Mouse (Mus musculus): ENCODE measurements around the gene AC129217.1. TPM values are rescaled to one million over a fixed set of nuclear protein-coding genes. Genes with fewer than 3 reads are reported as not detected.
A peak's percentile ranks its signal among the peaks of the same experiment; 100 is the strongest.

AC129217.1 gene
- polyA plus RNA-seq, 1 experiment from 2014 or later = not detected

GRCm38 (mm10) chr19:8842961-8843360 is 13.4 kb downstream of the AC129217.1 start:
- no peaks in the 10 kb centered on the region for H3K36me3 ChIP-seq (replicated peaks; ENCODE audit: control insufficient read depth, insufficient read depth, low read depth, low read length)
- H3K9ac ChIP-seq (replicated peaks; ENCODE audit: low read length) = no peak overlapping the region
- no peak overlapping the region for H3K4me3 ChIP-seq (ENCODE audit: low read depth, low read length)
- H3K9me3 ChIP-seq (replicated peaks; ENCODE audit: control insufficient read depth, low read length) = no peaks in the 10 kb centered on the region
- DNase-seq (ENCODE audit: low spot score) = no peak
- ATAC-seq (replicated peaks; ENCODE audit: insufficient number of reproducible peaks, low FRiP score, low TSS enrichment, low read depth) = no peak
- no peak overlapping the region for H3K4me2 ChIP-seq (ENCODE audit: low read depth, low read length)
- no peaks in the 10 kb centered on the region for H3K27me3 ChIP-seq (ENCODE audit: control insufficient read depth, insufficient read depth, low read length)
- peaks cover 2% of the 10 kb centered on the region; the same call in 1 of the 2 replicates for H3K4me1 ChIP-seq (ENCODE audit: control insufficient read depth, insufficient read depth, low read length)
- H3K27ac ChIP-seq (replicated peaks; ENCODE audit: low read depth, low read length) = no peak overlapping the region
- 87% methylated on average over 6 of the region's 6 CpGs for WGBS

- ATAC-seq (replicated peaks; ENCODE audit: insufficient number of reproducible peaks, low FRiP score, low TSS enrichment, low read depth) (no peak), DNase-seq (ENCODE audit: low spot score) (peak; percentile 89)
- Histone ChIP-seq H3K4me3 (ENCODE audit: low read depth, low read length) (no peak overlapping the region), H3K9ac (replicated peaks; ENCODE audit: low read length) (no peak overlapping the region), H3K27me3 (ENCODE audit: control insufficient read depth, insufficient read depth, low read length) (no peaks in the 10 kb centered on the region), H3K4me1 (ENCODE audit: control insufficient read depth, insufficient read depth, low read length) (0 out of 2 replicates have a peak, but pooled peaks cover 2% of the 10 kb centered on the region), H3K4me2 (ENCODE audit: low read depth, low read length) (no peak overlapping the region), H3K27ac (replicated peaks; ENCODE audit: low read depth, low read length) (no peak overlapping the region), H3K36me3 (replicated peaks; ENCODE audit: control insufficient read depth, insufficient read depth, low read depth, low read length) (no peaks in the 10 kb centered on the region), H3K9me3 (replicated peaks; ENCODE audit: control insufficient read depth, low read length) (no peaks in the 10 kb centered on the region)
- 67% methylated on average over 5 of the region's 5 CpGs for WGBS
Observed at GRCm38 (mm10) chr19:8844371-8845129, 15.0 kb downstream of the AC129217.1 start.

- Histone ChIP-seq H3K36me3 (replicated peaks; ENCODE audit: control insufficient read depth, insufficient read depth, low read depth, low read length) (no peaks in the 10 kb centered on the region), H3K4me2 (ENCODE audit: low read depth, low read length) (no peak overlapping the region), H3K27me3 (ENCODE audit: control insufficient read depth, insufficient read depth, low read length) (no peaks in the 10 kb centered on the region), H3K9me3 (replicated peaks; ENCODE audit: control insufficient read depth, low read length) (no peaks in the 10 kb centered on the region), H3K9ac (replicated peaks; ENCODE audit: low read length) (no peak overlapping the region), H3K4me1 (ENCODE audit: control insufficient read depth, insufficient read depth, low read length) (peaks cover 4% of the 10 kb centered on the region), H3K4me3 (ENCODE audit: low read depth, low read length) (no peak overlapping the region), H3K27ac (replicated peaks; ENCODE audit: low read depth, low read length) (no peak overlapping the region)
- WGBS = 72% methylated on average over 5 of the region's 5 CpGs
- ATAC-seq (replicated peaks; ENCODE audit: insufficient number of reproducible peaks, low FRiP score, low TSS enrichment, low read depth) = no peak
- no peak for DNase-seq (ENCODE audit: low spot score)
Observed at GRCm38 (mm10) chr19:8848356-8848755, 18.8 kb downstream of the AC129217.1 start.

- Histone ChIP-seq H3K9me3 (replicated peaks; ENCODE audit: control insufficient read depth, low read length) (no peaks in the 10 kb centered on the region), H3K4me2 (ENCODE audit: low read depth, low read length) (no peak within 1 kb of the TSS), H3K4me3 (ENCODE audit: low read depth, low read length) (no peak within 1 kb of the TSS), H3K27ac (replicated peaks; ENCODE audit: low read depth, low read length) (0 out of 2 replicates have a peak within 1 kb of the TSS, but pooled peaks have one; percentile 8), H3K36me3 (replicated peaks; ENCODE audit: control insufficient read depth, insufficient read depth, low read depth, low read length) (no peaks in the 10 kb centered on the region), H3K9ac (replicated peaks; ENCODE audit: low read length) (peak within 1 kb of the TSS; percentile 22; the same call in 1 of the 2 replicates), H3K27me3 (ENCODE audit: control insufficient read depth, insufficient read depth, low read length) (no peaks in the 10 kb centered on the region), H3K4me1 (ENCODE audit: control insufficient read depth, insufficient read depth, low read length) (peaks cover 4% of the 10 kb centered on the region)
- WGBS = 16% methylated on average over 7 of the region's 7 CpGs
- no peak for ATAC-seq (replicated peaks; ENCODE audit: insufficient number of reproducible peaks, low FRiP score, low TSS enrichment, low read depth)
- DNase-seq (ENCODE audit: low spot score) = peak; percentile 55
Observed at GRCm38 (mm10) chr19:8850402-8850901, 20.9 kb downstream of the AC129217.1 start, which contains the start of gene Lrrn4cl. Lrrn4cl (plus strand) TSS chr19:8850768.

GRCm38 (mm10) chr19:8851639-8852038 is 22.1 kb downstream of the AC129217.1 start:
- Histone ChIP-seq H3K9ac (replicated peaks; ENCODE audit: low read length) (no peak overlapping the region; the same call in 1 of the 2 replicates), H3K27ac (replicated peaks; ENCODE audit: low read depth, low read length) (no peak overlapping the region), H3K9me3 (replicated peaks; ENCODE audit: control insufficient read depth, low read length) (no peaks in the 10 kb centered on the region), H3K4me1 (ENCODE audit: control insufficient read depth, insufficient read depth, low read length) (peaks cover 4% of the 10 kb centered on the region), H3K4me2 (ENCODE audit: low read depth, low read length) (no peak overlapping the region), H3K4me3 (ENCODE audit: low read depth, low read length) (no peak overlapping the region), H3K36me3 (replicated peaks; ENCODE audit: control insufficient read depth, insufficient read depth, low read depth, low read length) (no peaks in the 10 kb centered on the region), H3K27me3 (ENCODE audit: control insufficient read depth, insufficient read depth, low read length) (no peaks in the 10 kb centered on the region)
- 55% methylated on average over 7 of the region's 7 CpGs for WGBS
- ATAC-seq (replicated peaks; ENCODE audit: insufficient number of reproducible peaks, low FRiP score, low TSS enrichment, low read depth) = no peak
- no peak for DNase-seq (ENCODE audit: low spot score)

- no peak overlapping the region for H3K4me2 ChIP-seq (ENCODE audit: low read depth, low read length)
- ATAC-seq (replicated peaks; ENCODE audit: insufficient number of reproducible peaks, low FRiP score, low TSS enrichment, low read depth) (no peak), DNase-seq (ENCODE audit: low spot score) (no peak)
- H3K9ac ChIP-seq (replicated peaks; ENCODE audit: low read length) = peak overlapping the region; percentile 9; the same call in 1 of the 2 replicates
- no peaks in the 10 kb centered on the region for H3K9me3 ChIP-seq (replicated peaks; ENCODE audit: control insufficient read depth, low read length)
- no peak overlapping the region for H3K4me3 ChIP-seq (ENCODE audit: low read depth, low read length)
- H3K36me3 ChIP-seq (replicated peaks; ENCODE audit: control insufficient read depth, insufficient read depth, low read depth, low read length) = no peaks in the 10 kb centered on the region
- H3K27ac ChIP-seq (replicated peaks; ENCODE audit: low read depth, low read length) = no peak overlapping the region
- WGBS = 60% methylated on average over 10 of the region's 10 CpGs
- peaks cover 4% of the 10 kb centered on the region for H3K4me1 ChIP-seq (ENCODE audit: control insufficient read depth, insufficient read depth, low read length)
- H3K27me3 ChIP-seq (ENCODE audit: control insufficient read depth, insufficient read depth, low read length) = no peaks in the 10 kb centered on the region
Observed at GRCm38 (mm10) chr19:8852236-8852928, 22.8 kb downstream of the AC129217.1 start.

GRCm38 (mm10) chr19:8853117-8853516 is 23.5 kb downstream of the AC129217.1 start:
- Histone ChIP-seq H3K9me3 (replicated peaks; ENCODE audit: control insufficient read depth, low read length) (no peaks in the 10 kb centered on the region), H3K4me2 (ENCODE audit: low read depth, low read length) (no peak overlapping the region), H3K27me3 (ENCODE audit: control insufficient read depth, insufficient read depth, low read length) (no peaks in the 10 kb centered on the region), H3K27ac (replicated peaks; ENCODE audit: low read depth, low read length) (no peak overlapping the region), H3K9ac (replicated peaks; ENCODE audit: low read length) (no peak overlapping the region), H3K4me3 (ENCODE audit: low read depth, low read length) (no peak overlapping the region), H3K4me1 (ENCODE audit: control insufficient read depth, insufficient read depth, low read length) (peaks cover 4% of the 10 kb centered on the region), H3K36me3 (replicated peaks; ENCODE audit: control insufficient read depth, insufficient read depth, low read depth, low read length) (no peaks in the 10 kb centered on the region)
- WGBS = 79% methylated on average over 3 of the region's 3 CpGs
- no peak for ATAC-seq (replicated peaks; ENCODE audit: insufficient number of reproducible peaks, low FRiP score, low TSS enrichment, low read depth)
- DNase-seq (ENCODE audit: low spot score) = no peak

- Histone ChIP-seq H3K4me1 (ENCODE audit: control insufficient read depth, insufficient read depth, low read length) (no peaks in the 10 kb centered on the region), H3K27ac (replicated peaks; ENCODE audit: low read depth, low read length) (no peak overlapping the region), H3K36me3 (replicated peaks; ENCODE audit: control insufficient read depth, insufficient read depth, low read depth, low read length) (no peaks in the 10 kb centered on the region), H3K4me3 (ENCODE audit: low read depth, low read length) (no peak overlapping the region), H3K9ac (replicated peaks; ENCODE audit: low read length) (no peak overlapping the region), H3K4me2 (ENCODE audit: low read depth, low read length) (no peak overlapping the region), H3K9me3 (replicated peaks; ENCODE audit: control insufficient read depth, low read length) (no peaks in the 10 kb centered on the region), H3K27me3 (ENCODE audit: control insufficient read depth, insufficient read depth, low read length) (no peaks in the 10 kb centered on the region)
- no peak for ATAC-seq (replicated peaks; ENCODE audit: insufficient number of reproducible peaks, low FRiP score, low TSS enrichment, low read depth)
- WGBS = 37% methylated on average over 4 of the region's 4 CpGs
- peak; percentile 64 for DNase-seq (ENCODE audit: low spot score)
Observed at GRCm38 (mm10) chr19:8857689-8858088, 28.1 kb downstream of the AC129217.1 start.
